Mouse (Mus musculus) CH12.LX (cell line): ENCODE measurements around the gene Phc3. TPM values are rescaled to one million over a fixed set of nuclear protein-coding genes. Genes with fewer than 3 reads are reported as not detected.
A peak's percentile ranks its signal among the peaks of the same experiment; 100 is the strongest.

Experiments
- DNase-seq: peaks from one replicate; pipeline ENCODE4 v3.0.0-alpha.2; 2013; ENCODE audit errors: extremely low read depth
- H3K27ac ChIP-seq: 2 replicates; pipeline ENCODE4 v1.5.1; 2012; ENCODE audit warnings: low read depth, mild to moderate bottlenecking, control low read depth, moderate library complexity; ENCODE audit not compliant: insufficient read depth
- H3K27me3 ChIP-seq: replicated peaks from 2 replicates; pipeline ENCODE3; 2012; ENCODE audit warnings: inconsistent platforms
- H3K36me3 ChIP-seq, 2 experiments: replicated peaks in 1 of 2; 2 replicates each; pipeline versions ENCODE3 to v1.6.1; 2012; ENCODE audit warnings: inconsistent platforms in 1 of 2, low read length in 1 of 2, mild to moderate bottlenecking in 1 of 2, mixed read lengths in 1 of 2, moderate library complexity in 1 of 2; ENCODE audit not compliant: control insufficient read depth in 1 of 2, insufficient read depth in 1 of 2
- H3K4me1 ChIP-seq, 2 experiments: 2 replicates each; pipeline ENCODE4 v1.6.1; 2012; ENCODE audit warnings: inconsistent platforms in 1 of 2, moderate library complexity in 1 of 2; ENCODE audit not compliant: insufficient read depth in 2 of 2, control insufficient read depth in 1 of 2
- H3K4me2 ChIP-seq: 2 replicates; pipeline ENCODE4 v1.6.1; 2012; ENCODE audit warnings: low read depth, mild to moderate bottlenecking, control low read depth; ENCODE audit not compliant: poor library complexity, insufficient read depth, severe bottlenecking
- H3K4me3 ChIP-seq, 3 experiments: fragments of 150-350 bp in 1 of 3; sonication (generic) in 1 of 3; replicated peaks in 1 of 3; 2 replicates each; pipeline versions ENCODE3 to v1.5.1; 2011 to 2012; ENCODE audit warnings: low read depth in 2 of 3, low read length in 2 of 3, mild to moderate bottlenecking in 2 of 3, moderate library complexity in 2 of 3, control low read depth in 1 of 3, improper control_type of control experiment in 1 of 3, inconsistent platforms in 1 of 3, mixed read lengths in 1 of 3; ENCODE audit not compliant: poor library complexity in 1 of 3
- H3K79me2 ChIP-seq: replicated peaks from 2 replicates; pipeline ENCODE4 v1.6.1; 2012; ENCODE audit warnings: mild to moderate bottlenecking, moderate library complexity; ENCODE audit not compliant: control insufficient read depth, poor library complexity, insufficient read depth, severe bottlenecking; ENCODE audit errors: extremely low read depth
- H3K9ac ChIP-seq: 2 replicates; pipeline ENCODE4 v1.6.1; 2012; ENCODE audit warnings: low read depth, mild to moderate bottlenecking, control low read depth, moderate library complexity; ENCODE audit not compliant: insufficient read depth
- H3K9me3 ChIP-seq: replicated peaks from 2 replicates; pipeline ENCODE3; 2012; ENCODE audit warnings: low read length, inconsistent platforms, mixed read lengths
- BHLHE40 ChIP-seq: IDR thresholded peaks from 2 replicates; pipeline ENCODE4 v1.6.1; 2011; ENCODE audit warnings: mild to moderate bottlenecking, low read depth, low read length, improper control_type of control experiment
- CHD1 ChIP-seq: IDR thresholded peaks from 2 replicates; pipeline ENCODE4 v1.6.1; 2012; ENCODE audit warnings: low read depth, low read length, improper control_type of control experiment, inconsistent platforms
- CHD2 ChIP-seq: IDR thresholded peaks from 2 replicates; pipeline ENCODE4 v1.6.1; 2011; ENCODE audit warnings: low read length, improper control_type of control experiment
- CTCF ChIP-seq, 2 experiments: IDR thresholded peaks in 1 of 2; conservative IDR thresholded peaks in 1 of 2; 2 replicates each; pipeline ENCODE4 v1.5.1; 2011 to 2012; ENCODE audit warnings: low read depth in 2 of 2, low read length in 2 of 2, improper control_type of control experiment in 1 of 2, inconsistent platforms in 1 of 2, mild to moderate bottlenecking in 1 of 2, moderate library complexity in 1 of 2
- ELF1 ChIP-seq: IDR thresholded peaks from 2 replicates; pipeline ENCODE4 v1.6.1; 2014; ENCODE audit warnings: low read depth, mild to moderate bottlenecking, inconsistent platforms, low read length, improper control_type of control experiment
- EP300 ChIP-seq: IDR thresholded peaks from 2 replicates; pipeline ENCODE4 v1.6.1; 2011; ENCODE audit warnings: low read length, improper control_type of control experiment
- ETS1 ChIP-seq: conservative IDR thresholded peaks from 2 replicates; pipeline ENCODE4 v1.6.1; 2012; ENCODE audit warnings: low read depth, mild to moderate bottlenecking, inconsistent platforms, low read length, improper control_type of control experiment, moderate library complexity
- GABPA ChIP-seq: IDR thresholded peaks from 2 replicates; pipeline ENCODE4 v1.6.1; 2012; ENCODE audit warnings: low read depth, low read length, improper control_type of control experiment, inconsistent platforms; ENCODE audit not compliant: insufficient replicate concordance
- HCFC1 ChIP-seq: IDR thresholded peaks from 2 replicates; pipeline ENCODE4 v1.6.1; 2012; ENCODE audit warnings: low read depth, mild to moderate bottlenecking, inconsistent platforms, low read length, improper control_type of control experiment
- JUN ChIP-seq: IDR thresholded peaks from 2 replicates; pipeline ENCODE4 v1.6.1; 2011; ENCODE audit warnings: low read depth, mild to moderate bottlenecking, low read length, improper control_type of control experiment, moderate library complexity; ENCODE audit not compliant: insufficient read depth
- JUND ChIP-seq: conservative IDR thresholded peaks from 2 replicates; pipeline ENCODE4 v1.6.1; 2011; ENCODE audit warnings: low read depth, low read length, improper control_type of control experiment
- KAT2A ChIP-seq: IDR thresholded peaks from 2 replicates; pipeline ENCODE4 v1.6.1; 2012; ENCODE audit warnings: low read length, improper control_type of control experiment, inconsistent platforms; ENCODE audit not compliant: insufficient replicate concordance
- MAFK ChIP-seq: IDR thresholded peaks from 2 replicates; pipeline ENCODE4 v1.6.1; 2011; ENCODE audit warnings: low read length, improper control_type of control experiment; ENCODE audit not compliant: insufficient replicate concordance
- MEF2A ChIP-seq: IDR thresholded peaks from 2 replicates; pipeline ENCODE4 v1.6.1; 2014; ENCODE audit warnings: low read depth, mild to moderate bottlenecking, inconsistent platforms, low read length, improper control_type of control experiment, borderline replicate concordance
- MXI1 ChIP-seq: IDR thresholded peaks from 2 replicates; pipeline ENCODE4 v1.6.1; 2011; ENCODE audit warnings: mild to moderate bottlenecking, low read depth, low read length, improper control_type of control experiment
- MYC ChIP-seq: IDR thresholded peaks from 2 replicates; pipeline ENCODE4 v1.6.1; 2011; ENCODE audit warnings: low read depth, mild to moderate bottlenecking, improper control_type of control experiment, low read length
- NRF1 ChIP-seq: IDR thresholded peaks from 2 replicates; pipeline ENCODE4 v1.6.1; 2014; ENCODE audit warnings: low read depth, mild to moderate bottlenecking, inconsistent platforms, low read length, improper control_type of control experiment, moderate library complexity
- PAX5 ChIP-seq: IDR thresholded peaks from 2 replicates; pipeline ENCODE4 v1.6.1; 2012; ENCODE audit warnings: low read length, inconsistent platforms, mixed read lengths
- POLR2A ChIP-seq: IDR thresholded peaks from 2 replicates; pipeline ENCODE4 v1.6.1; 2011; ENCODE audit warnings: low read depth, mild to moderate bottlenecking, improper control_type of control experiment, low read length
- POLR2AphosphoS2 ChIP-seq: IDR thresholded peaks from 2 replicates; pipeline ENCODE4 v1.6.1; 2011; ENCODE audit warnings: low read depth, low read length, improper control_type of control experiment
- RAD21 ChIP-seq: IDR thresholded peaks from 2 replicates; pipeline ENCODE4 v1.6.1; 2011; ENCODE audit warnings: low read depth, mild to moderate bottlenecking, low read length, improper control_type of control experiment, moderate library complexity
- SIN3A ChIP-seq: IDR thresholded peaks from 2 replicates; pipeline ENCODE4 v1.6.1; 2012; ENCODE audit warnings: low read length, improper control_type of control experiment, inconsistent platforms
- SMC3 ChIP-seq: IDR thresholded peaks from 2 replicates; pipeline ENCODE4 v1.6.1; 2011; ENCODE audit warnings: low read depth, low read length, improper control_type of control experiment
- TCF12 ChIP-seq: IDR thresholded peaks from 2 replicates; pipeline ENCODE4 v1.6.1; 2014; ENCODE audit warnings: low read depth, mild to moderate bottlenecking, inconsistent platforms, low read length, improper control_type of control experiment
- UBTF ChIP-seq: IDR thresholded peaks from 2 replicates; pipeline ENCODE4 v1.6.1; 2012; ENCODE audit warnings: low read depth, mild to moderate bottlenecking, inconsistent platforms, low read length, improper control_type of control experiment, moderate library complexity
- USF2 ChIP-seq: conservative IDR thresholded peaks from 2 replicates; pipeline ENCODE4 v1.6.1; 2011; ENCODE audit warnings: low read depth, low read length, improper control_type of control experiment
- ZC3H11A ChIP-seq: IDR thresholded peaks from 2 replicates; pipeline ENCODE4 v1.6.1; 2012; ENCODE audit warnings: low read depth, mild to moderate bottlenecking, inconsistent platforms, low read length, improper control_type of control experiment
- ZKSCAN1 ChIP-seq: IDR thresholded peaks from 2 replicates; pipeline ENCODE4 v1.6.1; 2012; ENCODE audit warnings: low read depth, inconsistent platforms, low read length, improper control_type of control experiment, borderline replicate concordance
- ZMIZ1 ChIP-seq: IDR thresholded peaks from 2 replicates; pipeline ENCODE4 v1.6.1; 2012; ENCODE audit warnings: low read depth, mild to moderate bottlenecking, inconsistent platforms, low read length, improper control_type of control experiment
- ZNF384 ChIP-seq: IDR thresholded peaks from 2 replicates; pipeline ENCODE4 v1.6.1; 2012; ENCODE audit warnings: low read depth, low read length, improper control_type of control experiment, inconsistent platforms
- dilution Hi-C: fragments of 300-500 bp; cut with MboI; formaldehyde crosslinking; loops from 2 replicates; pipeline ENCODE4 v1.14.3; 2020; ENCODE audit warnings: low sequenced_read_pairs; ENCODE audit not compliant: extremely low pct_unique_long_range_greater_than_20kb, extremely low pct_ligation_motif_present
- in situ Hi-C: fragments of 300-500 bp; cut with MboI; formaldehyde crosslinking; loops from 3 replicates; pipeline ENCODE4 v1.14.3; 2019; ENCODE audit warnings: low sequenced_read_pairs, low pct_ligation_motif_present, low pct_unique_long_range_greater_than_20kb, mixed read lengths
- polyA plus RNA-seq: library from polyadenylated mRNA; unstranded; fragments of >175 nt; gene quantifications from 2 replicates; pipeline ENCODE4 v1.2.1, GENCODE M21; 2012; ENCODE audit warnings: low read depth; ENCODE audit not compliant: insufficient read length
- total RNA-seq, 2 experiments: library from RNA; depleted of rRNA; stranded (reverse); fragments of 300-350 nt in 1 of 2; fragments of >200 nt in 1 of 2; gene quantifications; 2 replicates each; pipeline ENCODE4 v1.2.3; 2012 to 2014

Gene Phc3
- total and polyA plus RNA-seq, 3 experiments, result 8.4 to 13.5 (median 8.8) TPM

DNA sequence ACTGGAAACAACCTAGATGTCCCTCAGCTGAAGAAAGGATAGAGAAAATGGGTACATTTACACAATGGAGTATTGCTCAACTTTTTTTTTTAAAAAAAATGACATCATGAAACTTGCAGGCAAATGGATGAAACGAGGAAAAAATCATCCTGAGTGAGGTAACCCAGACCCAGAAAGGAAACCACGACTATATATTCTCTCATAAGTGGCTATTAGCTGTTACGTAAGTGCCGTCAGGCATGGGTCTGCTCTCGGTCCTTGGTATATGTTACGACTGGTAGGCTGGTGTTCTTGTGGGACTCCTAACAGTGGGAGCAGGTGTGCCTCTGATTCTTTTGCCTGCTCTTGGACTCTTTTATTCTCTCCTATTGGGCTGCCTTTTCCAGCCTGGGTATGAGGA lies 12.9 kb downstream of the Phc3 start:
- Histone ChIP-seq H3K27me3 (no peaks in the 10 kb centered on the region), H3K9me3 (no peaks in the 10 kb centered on the region), H3K4me3 (no peak overlapping the region), H3K4me2 (no peak overlapping the region), H3K9ac (no peak overlapping the region)
- in situ Hi-C loops, result loop anchor here (25.0 kb wide), 1 partner anchor 94 kb away; the partner anchor contains the start of gene Gpr160
- DNase-seq, result no peak
- TF ChIP-seq BHLHE40, result no peak
- no peak for TF ChIP-seq UBTF
- no peak for TF ChIP-seq MXI1
- no peak for TF ChIP-seq CTCF (conservative IDR thresholded peaks at IDR 0.05 in 1 of 2, IDR thresholded peaks at IDR 0.05 in 1 of 2; ENCODE audit: low read depth in 2 of 2, low read length in 2 of 2)
- TF ChIP-seq ZC3H11A, result no peak
- no peak for TF ChIP-seq ETS1
- no peak for TF ChIP-seq CHD2
- no peak for TF ChIP-seq ZMIZ1
- no peak for TF ChIP-seq PAX5
- TF ChIP-seq JUND, result no peak
- TF ChIP-seq POLR2A, result no peak
- TF ChIP-seq MAFK, result no peak
- no peak for TF ChIP-seq HCFC1
- TF ChIP-seq JUN, result no peak
- TF ChIP-seq SMC3, result no peak
- TF ChIP-seq, all 38 proteins: peak for 0
- Histone ChIP-seq H3K36me3 (peaks cover 38 to 76% of the 10 kb centered on the region in 2 experiments), H3K4me1 (peaks cover 6 to 18% of the 10 kb centered on the region in 2 experiments), H3K27ac (no peak overlapping the region), H3K79me2 (no peaks in the 10 kb centered on the region; the same call in 1 of the 2 replicates)
- dilution Hi-C loops, result no loop called here

DNA sequence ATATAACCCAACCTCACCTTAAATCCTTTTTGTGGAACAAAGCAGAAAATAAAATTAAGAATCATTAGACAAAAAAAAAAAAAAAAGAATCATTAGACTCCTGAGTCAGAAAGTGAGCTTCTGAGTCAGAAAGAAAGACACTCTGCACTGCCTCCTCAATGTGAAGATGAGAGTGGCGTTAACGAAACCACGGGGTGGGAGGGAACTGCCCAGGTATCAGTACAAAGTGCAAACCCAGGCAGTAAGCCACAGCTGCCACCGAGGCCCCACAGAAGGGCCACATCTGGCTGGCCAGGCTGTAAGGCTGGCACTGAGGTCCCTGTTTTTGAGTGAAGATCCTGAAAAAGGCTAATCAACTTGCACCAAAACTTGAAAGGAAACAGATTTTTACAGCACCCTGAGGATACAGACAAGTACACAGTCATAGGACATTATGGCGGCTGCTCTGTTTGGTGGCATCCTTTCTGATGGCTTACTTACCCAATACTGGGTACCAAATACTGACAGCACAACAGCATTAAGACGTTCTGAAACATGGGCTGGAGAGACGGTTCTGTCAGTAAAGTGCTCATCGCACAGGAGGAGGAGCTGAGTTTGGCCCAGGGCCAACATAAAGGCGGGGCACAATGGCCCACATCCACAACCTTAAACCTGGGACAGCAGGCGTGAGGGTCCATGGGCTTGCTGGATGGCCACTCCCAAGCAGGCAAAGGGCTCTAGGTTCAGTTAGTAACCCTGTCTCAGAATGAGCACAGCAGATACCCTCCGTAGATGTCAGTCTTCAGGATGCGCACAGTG lies 16.7 kb downstream of the Phc3 start:
- in situ Hi-C loops (loop anchor here (25.0 kb wide), 1 partner anchor 90 kb away; the partner anchor contains the start of gene Gpr160), dilution Hi-C loops (no loop called here)
- Histone ChIP-seq H3K36me3 (peaks cover 30 to 68% of the 10 kb centered on the region in 2 experiments), H3K4me3 (peak overlapping the region in 1 of 3 experiments; percentile 1), H3K27ac (peak overlapping the region; percentile 90), H3K27me3 (no peaks in the 10 kb centered on the region), H3K9ac (no peak overlapping the region), H3K9me3 (no peaks in the 10 kb centered on the region), H3K79me2 (no peaks in the 10 kb centered on the region; the same call in 1 of the 2 replicates), H3K4me1 (peaks cover 10 to 21% of the 10 kb centered on the region in 2 experiments), H3K4me2 (peak overlapping the region; percentile 86)
- peak; percentile 86 for DNase-seq
- TF ChIP-seq UBTF, result peak; percentile 84
- TF ChIP-seq SMC3, result no peak
- no peak for TF ChIP-seq POLR2AphosphoS2
- TF ChIP-seq ELF1, result no peak
- TF ChIP-seq KAT2A, result no peak
- TF ChIP-seq HCFC1, result no peak
- TF ChIP-seq NRF1, result no peak
- TF ChIP-seq ZMIZ1, result no peak
- peak; percentile 69; the same call in 1 of the 2 replicates for TF ChIP-seq SIN3A
- no peak for TF ChIP-seq GABPA
- TF ChIP-seq MXI1, result 0 out of 2 replicates have a peak, but pooled peaks have one; percentile 22
- TF ChIP-seq POLR2A, result peak; percentile 51
- peak; percentile 75; the same call in 1 of the 2 replicates for TF ChIP-seq MEF2A
- TF ChIP-seq EP300, result peak; percentile 99
- peak; percentile 67 for TF ChIP-seq ETS1
- peak; percentile 99 for TF ChIP-seq JUND
- no peak for TF ChIP-seq PAX5
- TF ChIP-seq ZNF384, result peak; percentile 99
- TF ChIP-seq TCF12, result peak; percentile 96
- TF ChIP-seq ZKSCAN1, result no peak
- TF ChIP-seq USF2, result no peak
- TF ChIP-seq RAD21, result no peak
- TF ChIP-seq CHD1, result peak; percentile 63; the same call in 1 of the 2 replicates
- peak; percentile 85 for TF ChIP-seq MYC
